Mouse (Mus musculus): ENCODE results near the gene Hsd11b2.
A peak's percentile ranks its signal among the peaks of the same experiment; 100 is the strongest.

The Hsd11b2 gene

DNA sequence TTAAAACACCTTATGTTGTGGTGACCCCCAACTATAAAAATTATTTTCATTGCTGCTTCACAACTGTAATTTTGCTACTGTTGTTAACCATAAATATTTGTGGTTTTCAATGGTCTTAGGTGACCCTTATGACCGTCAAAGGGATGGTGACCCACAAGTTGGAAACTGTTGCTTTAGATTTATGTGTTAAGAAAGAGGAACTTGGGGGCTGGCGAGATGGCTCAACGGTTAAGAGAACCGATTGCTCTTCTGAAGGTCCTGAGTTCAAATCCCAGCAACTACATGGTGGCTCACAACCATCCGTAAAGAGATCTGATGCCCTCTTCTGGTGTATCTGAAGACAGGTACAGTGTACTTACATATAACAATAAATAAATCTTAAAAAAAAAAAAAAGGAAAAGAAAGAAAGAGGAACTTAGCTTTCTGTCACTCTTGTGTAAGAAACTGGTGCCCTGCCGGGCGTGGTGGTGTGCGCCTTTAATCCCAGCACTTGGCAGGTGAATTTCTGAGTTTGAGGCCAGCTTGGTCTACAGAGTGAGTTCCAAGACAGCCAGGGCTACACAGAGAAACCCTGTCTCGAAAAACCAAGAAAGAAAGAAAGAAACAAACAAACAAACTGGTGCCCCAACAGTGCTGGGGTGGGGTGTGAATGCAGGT lies 46.1 kb downstream of the Hsd11b2 start:
- DNase-seq: peak; percentile 64 to 68

DNA sequence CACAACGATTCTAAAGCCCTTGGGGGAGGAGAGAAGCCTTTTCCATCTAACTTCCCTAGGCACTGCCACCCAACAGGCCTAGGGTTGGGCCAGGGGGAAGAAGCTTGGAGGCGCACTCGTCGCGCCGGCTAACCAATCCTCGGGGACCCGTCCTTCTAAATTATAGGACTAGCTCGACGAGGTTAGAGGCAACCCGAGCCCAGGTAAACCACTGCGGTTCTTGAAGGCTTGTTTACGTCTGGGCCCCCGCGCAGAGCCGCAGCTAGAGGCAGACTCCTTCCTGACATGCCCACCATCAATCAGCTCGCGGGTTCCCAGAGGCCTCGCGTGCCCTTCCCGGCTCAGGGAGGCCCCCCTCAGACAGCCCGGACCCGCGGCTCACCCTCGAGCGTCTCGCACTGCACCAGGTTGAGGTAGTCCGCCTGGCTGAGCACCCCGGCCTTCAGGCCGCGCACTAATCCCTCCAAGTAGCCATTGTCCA lies 46.9 kb downstream of the Hsd11b2 start:
- no peak for DNase-seq

DNA sequence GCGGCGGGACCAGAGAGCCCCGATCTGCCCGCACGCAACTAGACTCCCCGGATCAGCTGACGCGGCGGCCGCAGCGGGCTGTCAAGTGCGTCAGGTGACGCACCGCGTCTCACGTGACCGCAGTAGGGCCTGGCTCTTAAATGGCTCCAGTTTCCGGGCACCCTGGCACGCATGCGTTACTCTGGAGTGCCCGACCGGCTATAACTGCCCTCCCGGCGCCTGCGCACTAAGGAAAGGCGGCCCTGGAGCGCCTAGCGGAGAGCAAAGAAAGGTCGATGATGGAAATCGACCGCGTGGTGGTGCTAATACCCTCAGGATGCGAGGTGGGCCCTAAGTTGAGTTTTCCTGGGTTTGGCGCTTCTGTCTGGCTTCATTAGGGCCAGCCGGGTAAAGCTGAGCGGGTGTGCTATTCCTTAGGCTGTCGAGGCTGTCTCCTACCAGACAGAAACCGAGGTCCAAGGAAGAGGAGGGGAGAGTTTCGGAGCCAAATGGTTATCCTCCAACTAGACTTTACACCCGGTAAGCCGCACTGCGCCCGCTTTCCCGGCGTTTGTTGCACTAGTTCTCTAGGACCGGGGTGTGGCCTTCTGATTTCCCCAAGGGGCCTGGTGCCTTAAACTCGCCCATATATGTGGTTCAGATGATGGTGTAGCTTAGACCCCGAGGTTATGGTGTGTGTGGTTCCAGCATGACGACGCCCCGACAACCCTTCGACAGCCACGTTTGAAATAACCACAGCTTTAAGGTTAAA lies 47.6 kb downstream of the Hsd11b2 start, which contains the start of gene Atp6v0d1:
Gene Atp6v0d1 (minus strand): TSS at position 96 of the 751 bp plus-strand sequence.
- DNase-seq: peak; percentile 98 to 99

DNA sequence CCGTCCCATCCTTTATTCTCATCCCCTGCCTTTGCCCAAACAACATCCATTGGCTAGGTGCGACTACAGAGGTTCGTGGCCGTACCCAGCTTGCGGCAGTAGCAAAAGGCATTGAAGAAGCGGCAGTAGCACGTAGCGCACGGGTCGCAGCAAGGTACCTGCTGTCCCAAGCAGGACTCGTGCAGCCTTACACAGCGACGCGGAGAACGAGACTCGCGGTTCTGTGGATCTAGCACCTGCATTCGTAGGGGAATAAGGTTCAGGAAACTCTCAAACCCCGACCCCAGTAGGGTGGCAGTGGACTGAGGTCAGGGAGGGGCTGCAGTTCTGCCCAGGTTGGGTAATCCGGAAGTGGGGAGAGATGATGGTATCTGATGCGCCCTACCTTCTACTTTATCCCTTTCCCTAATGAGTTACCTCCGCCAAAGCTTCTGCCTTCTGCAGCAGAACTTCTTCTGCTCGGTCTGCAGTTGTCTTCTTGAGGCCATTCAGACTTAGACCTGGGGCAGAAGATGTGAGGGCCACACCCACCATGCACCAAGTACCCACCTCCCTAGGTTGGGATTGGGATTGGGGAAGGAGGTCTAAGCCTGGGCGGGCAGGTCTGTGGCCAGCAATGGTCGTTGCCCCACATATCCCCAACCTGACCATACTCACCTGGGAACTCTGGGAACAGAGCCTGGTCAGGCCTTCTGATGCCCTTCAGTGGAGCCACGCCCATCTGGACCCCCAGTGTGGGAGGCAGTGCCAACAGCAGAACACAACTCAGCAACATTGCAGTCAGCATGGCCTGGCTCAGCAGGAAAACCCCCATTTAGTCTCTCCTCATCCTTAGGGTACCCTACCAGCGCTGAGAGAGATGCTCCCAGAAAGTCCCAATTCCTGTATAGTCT lies 48.4 kb downstream of the Hsd11b2 start:
- DNase-seq: peak; percentile 42 to 51

DNA sequence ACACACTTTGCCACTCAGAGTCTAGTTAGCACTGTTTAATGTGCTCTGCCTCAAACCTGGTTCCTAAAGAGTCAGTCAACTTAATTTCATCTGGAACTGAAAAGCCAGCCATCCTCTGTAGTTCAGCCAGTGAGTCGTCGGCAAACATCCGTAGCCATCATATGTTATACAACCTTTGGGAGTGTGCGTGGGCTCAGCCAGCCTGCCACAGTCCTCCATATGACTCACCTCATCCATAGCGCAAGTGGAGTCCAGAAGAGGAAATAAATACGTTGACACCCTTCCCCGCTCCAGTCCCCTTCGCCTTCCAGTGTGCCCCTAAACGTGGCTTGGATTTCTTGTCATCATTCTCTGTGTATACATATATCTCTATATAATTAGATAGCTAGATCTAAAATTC lies 53.3 kb downstream of the Hsd11b2 start:
- DNase-seq: no peak

DNA sequence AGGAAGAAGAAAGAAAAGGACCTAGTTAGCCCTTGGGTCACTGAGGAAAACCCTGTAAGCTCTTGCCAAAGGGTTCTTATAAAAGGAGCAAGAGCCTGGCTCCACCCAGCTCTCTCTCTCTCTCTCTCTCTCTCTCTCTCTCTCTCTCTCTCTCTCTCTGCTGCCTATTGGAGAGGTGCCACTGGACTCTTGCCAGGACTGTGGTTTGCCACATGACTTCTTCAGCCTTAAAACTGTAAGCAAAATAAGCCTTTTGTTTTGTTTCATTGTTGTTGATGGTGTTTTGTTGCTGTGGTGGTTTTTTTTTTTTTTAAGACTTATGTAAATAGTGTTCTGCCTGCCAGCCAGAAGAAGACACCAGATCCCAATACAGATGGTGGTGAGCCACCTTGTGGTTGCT lies 54.9 kb downstream of the Hsd11b2 start:
- DNase-seq: no peak
